Mouse (Mus musculus) layer of hippocampus, adult 2 months (tissue): ENCODE measurements at regions not wholly inside any gene's neighbourhood (a gene's known extent, or its start where the extent isn't known, plus 50 kb on each side); places are given as distances from the start of the nearest gene placed in this dataset.

ENCODE experiments used
- DNase-seq, 2 experiments: peaks; one replicate each; pipeline ENCODE4 v3.0.0; 2022; ENCODE audit warnings: low spot score in 2 of 2
- H3K27ac ChIP-seq: fragments of 200-600 bp; 2 replicates; pipeline ENCODE4 v1.8.1; 2022
- H3K4me3 ChIP-seq: fragments of 200-600 bp; 2 replicates; pipeline ENCODE4 v1.8.1; 2022; ENCODE audit warnings: mild to moderate bottlenecking
- CTCF ChIP-seq: fragments of 200-600 bp; conservative IDR thresholded peaks from 2 replicates; pipeline ENCODE4 v1.8.1; 2022; ENCODE audit warnings: antibody characterized with exemption, mild to moderate bottlenecking, moderate library complexity

- DNase-seq = peak; percentile 62 to 81
- no peak overlapping the region for H3K4me3 ChIP-seq
- no peak overlapping the region for H3K27ac ChIP-seq
- peak; percentile 97 for TF ChIP-seq CTCF
These were observed 62.0 kb upstream of the Egflam start for GRCm38 (mm10) chr15:7459992-7460820.

GRCm38 (mm10) chr15:7462549-7462948 is 64.4 kb upstream of the Egflam start:
- TF ChIP-seq CTCF = no peak
- no peak for DNase-seq
- Histone ChIP-seq H3K27ac (no peak overlapping the region), H3K4me3 (no peak overlapping the region)

- no peak overlapping the region for H3K4me3 ChIP-seq
- no peak for DNase-seq
- H3K27ac ChIP-seq = no peak overlapping the region
- no peak for TF ChIP-seq CTCF
These were observed 65.5 kb upstream of the Egflam start for GRCm38 (mm10) chr15:7463444-7464350.

GRCm38 (mm10) chr15:7480211-7480610 is 82.0 kb upstream of the Egflam start:
- no peak for DNase-seq

GRCm38 (mm10) chr15:7480792-7481210 is 82.6 kb upstream of the Egflam start:
- H3K4me3 ChIP-seq = no peak overlapping the region
- no peak for DNase-seq
- H3K27ac ChIP-seq = no peak overlapping the region
- TF ChIP-seq CTCF = peak; percentile 36; the same call in 1 of the 2 replicates

More at GRCm38 (mm10) chr15:7480211-7480610, 82.0 kb upstream of the Egflam start:
- no peak overlapping the region for H3K27ac ChIP-seq
- no peak for TF ChIP-seq CTCF
- no peak overlapping the region for H3K4me3 ChIP-seq

GRCm38 (mm10) chr15:7483686-7484085 is 85.5 kb upstream of the Egflam start:
- Histone ChIP-seq H3K27ac (no peak overlapping the region), H3K4me3 (no peak overlapping the region)
- TF ChIP-seq CTCF = no peak
- no peak for DNase-seq

GRCm38 (mm10) chr15:7491091-7491490 is 92.9 kb upstream of the Egflam start:
- H3K4me3 ChIP-seq = no peak overlapping the region
- no peak for DNase-seq
- H3K27ac ChIP-seq = no peak overlapping the region
- no peak for TF ChIP-seq CTCF

GRCm38 (mm10) chr15:7493126-7493669 is 95.0 kb upstream of the Egflam start:
- H3K4me3 ChIP-seq = no peak overlapping the region
- no peak for TF ChIP-seq CTCF
- H3K27ac ChIP-seq = no peak overlapping the region
- DNase-seq = peak in 1 of 2 experiments; percentile 7

GRCm38 (mm10) chr15:7497852-7498251 is 99.7 kb upstream of the Egflam start:
- no peak for TF ChIP-seq CTCF
- Histone ChIP-seq H3K4me3 (no peak overlapping the region), H3K27ac (no peak overlapping the region)
- DNase-seq = no peak

- no peak for TF ChIP-seq CTCF
- H3K27ac ChIP-seq = no peak overlapping the region
- H3K4me3 ChIP-seq = no peak overlapping the region
- DNase-seq = no peak
These were observed 110.3 kb upstream of the Egflam start for GRCm38 (mm10) chr15:7508535-7508934.

GRCm38 (mm10) chr15:7514743-7515273 is 116.6 kb upstream of the Egflam start:
- TF ChIP-seq CTCF = no peak
- DNase-seq = no peak
- Histone ChIP-seq H3K4me3 (no peak overlapping the region), H3K27ac (no peak overlapping the region)

- no peak for DNase-seq
- no peak overlapping the region for H3K27ac ChIP-seq
- no peak overlapping the region for H3K4me3 ChIP-seq
- no peak for TF ChIP-seq CTCF
These were observed 123.4 kb upstream of the Egflam start for GRCm38 (mm10) chr15:7521611-7522010.
